Mouse (Mus musculus) retina, postnatal 1 day (tissue): ENCODE measurements around the gene Pde4b.
A peak's percentile ranks its signal among the peaks of the same experiment; 100 is the strongest.
"Not testable (repeated sequence)": the region's sequence is repeated elsewhere in the genome, so short reads cannot be mapped to it uniquely, and the experiment has no call there.

ENCODE experiments used
- DNase-seq: peaks from one replicate; pipeline ENCODE4 v3.0.0-alpha.2; 2012

Gene Pde4b

GRCm38 (mm10) chr4:102483354-102484018 is 396.1 kb downstream of the Pde4b start:
- DNase-seq, result no peak

GRCm38 (mm10) chr4:102484738-102485137 is 397.4 kb downstream of the Pde4b start:
- peak; percentile 17 for DNase-seq

GRCm38 (mm10) chr4:102486134-102486920 is 399.0 kb downstream of the Pde4b start:
- peak; percentile 60 for DNase-seq

GRCm38 (mm10) chr4:102486921-102487240 is 399.5 kb downstream of the Pde4b start:
- no peak for DNase-seq

GRCm38 (mm10) chr4:102488000-102488399 is 400.7 kb downstream of the Pde4b start:
- DNase-seq, result no peak

- no peak for DNase-seq
These were observed 404.3 kb downstream of the Pde4b start for GRCm38 (mm10) chr4:102491468-102492123.

- DNase-seq, result no peak
These were observed 405.6 kb downstream of the Pde4b start for GRCm38 (mm10) chr4:102492911-102493310.

- DNase-seq, result peak; percentile 84
These were observed 406.2 kb downstream of the Pde4b start for GRCm38 (mm10) chr4:102493342-102494128.

GRCm38 (mm10) chr4:102494203-102494602 is 406.9 kb downstream of the Pde4b start:
- DNase-seq, result not testable (repeated sequence)

- no peak for DNase-seq
These were observed 407.7 kb downstream of the Pde4b start for GRCm38 (mm10) chr4:102495001-102495400.

- no peak for DNase-seq
These were observed 408.1 kb downstream of the Pde4b start for GRCm38 (mm10) chr4:102495474-102495873.

GRCm38 (mm10) chr4:102496269-102497177 is 409.2 kb downstream of the Pde4b start:
- no peak for DNase-seq

- peak; percentile 56 for DNase-seq
These were observed 409.9 kb downstream of the Pde4b start for GRCm38 (mm10) chr4:102497221-102497620.

GRCm38 (mm10) chr4:102498169-102498919 is 411.0 kb downstream of the Pde4b start:
- no peak for DNase-seq

- DNase-seq, result no peak
These were observed 411.6 kb downstream of the Pde4b start for GRCm38 (mm10) chr4:102498920-102499316.

GRCm38 (mm10) chr4:102505714-102506113 is 418.4 kb downstream of the Pde4b start:
- DNase-seq, result peak; percentile 52

GRCm38 (mm10) chr4:102506376-102507280 is 419.3 kb downstream of the Pde4b start:
- DNase-seq, result no peak

- DNase-seq, result no peak
These were observed 420.0 kb downstream of the Pde4b start for GRCm38 (mm10) chr4:102507344-102507743.

GRCm38 (mm10) chr4:102507753-102508152 is 420.4 kb downstream of the Pde4b start:
- DNase-seq, result no peak

GRCm38 (mm10) chr4:102510061-102510460 is 422.7 kb downstream of the Pde4b start:
- DNase-seq, result no peak
